Mouse (Mus musculus): ENCODE measurements around the gene Cfap73. TPM values are rescaled to one million over a fixed set of nuclear protein-coding genes. Genes with fewer than 3 reads are reported as not detected.

Cfap73 gene
- polyA plus RNA-seq, 1 experiment = not detected

DNA sequence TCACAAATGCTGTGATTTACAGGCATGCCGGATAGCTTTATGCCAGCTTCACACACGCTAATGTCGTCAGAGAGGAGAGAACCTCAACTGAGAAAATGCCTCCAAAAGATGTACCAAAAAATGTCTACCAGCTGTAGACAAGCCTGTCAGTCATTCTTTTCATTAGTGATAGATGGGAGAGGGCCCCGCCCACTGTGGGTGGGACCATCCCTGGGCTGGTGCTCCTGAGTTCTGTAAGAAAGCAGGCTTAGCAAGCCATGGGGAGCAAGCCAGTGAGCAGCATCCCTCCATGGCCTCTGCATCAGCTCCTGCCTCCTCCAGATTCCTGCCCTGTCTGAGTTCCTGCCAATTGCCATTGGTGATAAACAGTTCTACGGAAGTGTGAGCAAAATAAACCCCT lies 1.6 kb upstream of the Cfap73 start:
- Histone ChIP-seq H3K4me1 (ENCODE audit: control insufficient read depth) (no peaks in the 10 kb centered on the region), H3K9me3 (ENCODE audit: control insufficient read depth, low read length) (peaks cover 16% of the 10 kb centered on the region), H3K4me3 (replicated peaks) (no peak overlapping the region), H3K36me3 (ENCODE audit: control insufficient read depth) (no peaks in the 10 kb centered on the region), H3K27me3 (ENCODE audit: control insufficient read depth) (peaks cover 31% of the 10 kb centered on the region)
- TF ChIP-seq TAL1 (IDR thresholded peaks at IDR 0.05; ENCODE audit: low read length) (no peak), GATA1 (IDR thresholded peaks at IDR 0.05; ENCODE audit: low read length) (no peak)

DNA sequence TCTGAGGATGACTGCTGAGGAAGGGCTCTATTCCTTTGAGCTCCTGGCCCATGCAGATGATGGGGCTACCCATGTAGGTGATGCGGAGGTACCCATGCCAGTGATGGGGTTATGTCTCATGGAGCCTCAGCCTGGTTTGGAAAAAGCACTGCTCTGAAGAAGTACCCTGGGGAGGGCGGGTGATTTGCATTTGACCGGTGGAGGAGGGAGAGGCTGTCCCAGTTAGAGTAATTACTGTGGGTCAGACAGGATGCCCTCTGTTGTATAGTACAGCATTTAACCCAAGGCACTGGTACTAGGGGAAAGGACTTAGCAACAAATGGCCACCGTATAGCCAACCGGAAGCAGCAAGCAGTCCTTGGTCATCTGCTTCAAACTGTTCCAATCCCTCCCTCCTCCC lies 825 bp upstream of the Cfap73 start:
- TF ChIP-seq TAL1 (IDR thresholded peaks at IDR 0.05; ENCODE audit: low read length) (no peak), GATA1 (IDR thresholded peaks at IDR 0.05; ENCODE audit: low read length) (no peak)
- no peak overlapping the region for H3K4me3 ChIP-seq (replicated peaks)
- H3K36me3 ChIP-seq (ENCODE audit: control insufficient read depth) = no peaks in the 10 kb centered on the region
- H3K9me3 ChIP-seq (ENCODE audit: control insufficient read depth, low read length) = peaks cover 12% of the 10 kb centered on the region
- no peaks in the 10 kb centered on the region for H3K4me1 ChIP-seq (ENCODE audit: control insufficient read depth)
- H3K27me3 ChIP-seq (ENCODE audit: control insufficient read depth) = peaks cover 36% of the 10 kb centered on the region

DNA sequence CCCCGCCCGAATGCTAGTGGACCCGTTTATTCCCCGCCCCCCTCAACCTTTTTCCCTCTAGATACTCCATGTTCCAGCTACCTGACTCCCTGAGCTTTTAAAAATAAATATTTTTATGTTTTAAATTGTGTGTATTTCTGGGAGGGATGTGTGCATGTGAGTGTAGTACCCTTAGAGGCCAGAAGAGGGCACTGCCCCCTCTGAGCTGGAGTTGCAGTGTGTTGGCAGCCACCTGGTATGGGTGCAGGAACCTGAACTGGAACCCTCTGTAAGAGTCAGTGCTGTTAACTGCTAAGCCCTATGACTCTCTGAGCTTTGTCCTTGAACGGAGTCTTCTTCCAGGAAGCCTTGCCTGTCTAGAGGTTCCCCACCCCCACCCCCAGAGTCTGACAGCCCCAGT lies 2.1 kb downstream of the Cfap73 start:
- peaks cover 11% of the 10 kb centered on the region for H3K9me3 ChIP-seq (ENCODE audit: control insufficient read depth, low read length)
- H3K4me3 ChIP-seq (replicated peaks) = no peak overlapping the region
- peaks cover 14% of the 10 kb centered on the region for H3K36me3 ChIP-seq (ENCODE audit: control insufficient read depth)
- TF ChIP-seq GATA1 (IDR thresholded peaks at IDR 0.05; ENCODE audit: low read length) = no peak
- H3K4me1 ChIP-seq (ENCODE audit: control insufficient read depth) = peaks cover 8% of the 10 kb centered on the region; the same call in 1 of the 2 replicates
- peaks cover 43% of the 10 kb centered on the region for H3K27me3 ChIP-seq (ENCODE audit: control insufficient read depth)

DNA sequence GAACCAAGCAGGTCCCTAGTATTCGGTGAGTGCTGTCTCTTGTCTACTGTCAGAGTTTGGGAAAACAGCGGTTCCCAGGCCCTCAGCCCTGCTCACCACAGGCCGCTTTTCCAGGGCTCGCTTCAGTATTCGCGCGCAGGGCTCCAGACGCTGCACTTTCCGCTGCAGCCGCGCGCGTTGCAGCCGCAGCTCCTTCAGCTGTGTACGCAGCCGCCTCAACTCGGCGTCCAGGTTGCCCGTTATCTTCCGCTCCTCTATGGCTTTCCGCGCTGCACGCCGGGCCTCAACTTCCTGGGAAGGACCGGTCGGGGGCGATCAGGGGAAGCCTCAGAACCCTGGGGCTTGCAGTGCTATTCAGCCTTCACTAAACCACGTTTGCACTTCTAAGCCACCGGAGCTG lies 2.9 kb downstream of the Cfap73 start:
- Histone ChIP-seq H3K4me3 (replicated peaks) (no peak overlapping the region), H3K36me3 (ENCODE audit: control insufficient read depth) (peaks cover 22% of the 10 kb centered on the region), H3K27me3 (ENCODE audit: control insufficient read depth) (peaks cover 43% of the 10 kb centered on the region), H3K4me1 (ENCODE audit: control insufficient read depth) (peaks cover 8% of the 10 kb centered on the region), H3K9me3 (ENCODE audit: control insufficient read depth, low read length) (peaks cover 11% of the 10 kb centered on the region)
- TF ChIP-seq GATA1 (IDR thresholded peaks at IDR 0.05; ENCODE audit: low read length) (no peak), TAL1 (IDR thresholded peaks at IDR 0.05; ENCODE audit: low read length) (no peak)

DNA sequence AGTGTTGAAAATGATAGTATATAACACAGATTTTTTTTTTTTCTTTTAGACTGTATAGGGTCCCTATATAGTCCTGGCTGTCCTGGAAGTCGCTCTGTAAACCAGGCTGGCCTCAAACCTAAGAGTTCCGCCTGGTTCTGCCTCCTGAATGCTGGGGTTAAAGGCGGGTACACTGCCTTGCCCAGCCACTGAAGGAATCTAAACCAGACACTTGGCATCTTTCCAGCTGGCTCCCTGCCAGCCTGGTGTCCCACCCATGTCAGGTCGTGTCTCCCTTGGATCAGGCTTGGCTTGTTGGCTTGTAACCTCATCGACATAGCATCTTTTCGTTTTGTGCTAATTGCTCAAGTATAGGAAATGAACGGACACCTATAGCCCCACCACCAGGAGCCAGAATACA lies 5.4 kb downstream of the Cfap73 start:
- H3K36me3 ChIP-seq (ENCODE audit: control insufficient read depth) = peaks cover 47% of the 10 kb centered on the region
- TF ChIP-seq GATA1 (IDR thresholded peaks at IDR 0.05; ENCODE audit: low read length) (no peak), TAL1 (IDR thresholded peaks at IDR 0.05; ENCODE audit: low read length) (no peak)
- peaks cover 8% of the 10 kb centered on the region for H3K4me1 ChIP-seq (ENCODE audit: control insufficient read depth)
- H3K27me3 ChIP-seq (ENCODE audit: control insufficient read depth) = peaks cover 31% of the 10 kb centered on the region
- peaks cover 11% of the 10 kb centered on the region for H3K9me3 ChIP-seq (ENCODE audit: control insufficient read depth, low read length)
- H3K4me3 ChIP-seq (replicated peaks) = no peak overlapping the region

DNA sequence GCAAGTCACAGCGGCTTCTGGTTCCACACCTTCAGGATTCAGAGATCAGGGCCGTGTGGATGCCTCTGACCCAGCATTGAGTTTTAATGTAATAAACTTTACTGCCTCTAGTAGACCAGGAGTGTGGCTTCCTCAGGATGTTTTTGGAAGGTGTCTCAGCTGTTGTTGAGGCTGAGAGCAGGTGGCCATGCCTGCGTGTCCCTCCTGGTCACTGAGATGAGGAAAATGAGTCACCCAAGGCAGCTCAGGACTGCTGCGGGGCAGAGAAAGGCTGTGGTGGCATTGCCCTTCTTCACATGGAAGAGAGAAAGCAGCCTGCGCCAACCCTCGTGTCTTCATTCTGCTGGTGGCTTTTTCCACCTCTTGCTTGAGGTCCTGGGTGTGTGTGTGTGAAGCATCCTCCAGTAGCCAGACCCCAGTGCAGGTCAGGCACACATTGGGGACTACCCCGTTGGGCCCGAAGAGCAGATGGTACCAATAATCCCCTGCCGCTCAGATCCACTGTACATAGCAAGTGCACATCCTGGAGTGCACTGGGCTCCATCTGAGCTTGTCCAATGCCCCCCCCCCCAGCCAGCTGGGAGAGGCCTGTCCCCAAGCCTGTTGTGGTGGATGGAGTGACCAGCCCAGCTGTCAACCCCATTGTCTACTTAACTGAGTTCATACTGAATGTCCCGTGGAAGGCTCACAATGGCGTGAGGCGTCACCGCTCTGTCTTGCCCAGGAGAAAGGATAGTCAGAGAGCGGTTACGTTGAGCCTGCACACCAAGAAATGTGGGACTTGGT lies 6.3 kb downstream of the Cfap73 start:
- peaks cover 8% of the 10 kb centered on the region for H3K4me1 ChIP-seq (ENCODE audit: control insufficient read depth)
- TF ChIP-seq TAL1 (IDR thresholded peaks at IDR 0.05; ENCODE audit: low read length) (no peak), GATA1 (IDR thresholded peaks at IDR 0.05; ENCODE audit: low read length) (no peak)
- H3K4me3 ChIP-seq (replicated peaks) = no peak overlapping the region
- peaks cover 11% of the 10 kb centered on the region for H3K9me3 ChIP-seq (ENCODE audit: control insufficient read depth, low read length)
- H3K36me3 ChIP-seq (ENCODE audit: control insufficient read depth) = peaks cover 56% of the 10 kb centered on the region
- peaks cover 31% of the 10 kb centered on the region for H3K27me3 ChIP-seq (ENCODE audit: control insufficient read depth)

DNA sequence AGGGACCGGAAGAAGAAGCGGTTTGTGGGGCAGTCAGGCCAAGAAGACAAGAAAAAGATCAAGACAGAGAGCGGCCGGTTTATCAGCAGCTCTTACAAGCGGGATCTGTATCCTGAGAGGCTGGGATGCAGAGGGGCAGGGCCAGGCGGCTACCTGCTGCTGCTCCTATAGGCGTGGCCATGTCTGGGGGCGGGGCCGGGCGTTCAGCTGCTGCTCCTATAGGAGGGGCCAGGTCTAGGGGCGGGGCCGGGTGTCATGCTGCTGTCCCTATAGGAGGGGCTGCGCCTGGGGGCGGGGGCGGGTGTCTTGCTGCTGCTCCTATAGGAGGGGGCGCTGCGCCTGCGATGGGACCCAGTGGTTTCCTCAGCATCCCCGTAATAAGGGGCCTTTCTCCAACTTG lies 7.6 kb downstream of the Cfap73 start:
- TF ChIP-seq GATA1 (IDR thresholded peaks at IDR 0.05; ENCODE audit: low read length) = no peak
- no peak for TF ChIP-seq TAL1 (IDR thresholded peaks at IDR 0.05; ENCODE audit: low read length)
- Histone ChIP-seq H3K9me3 (ENCODE audit: control insufficient read depth, low read length) (peaks cover 3% of the 10 kb centered on the region), H3K36me3 (ENCODE audit: control insufficient read depth) (peaks cover 69% of the 10 kb centered on the region), H3K4me1 (ENCODE audit: control insufficient read depth) (peaks cover 8% of the 10 kb centered on the region), H3K27me3 (ENCODE audit: control insufficient read depth) (peaks cover 21% of the 10 kb centered on the region), H3K4me3 (replicated peaks) (no peak overlapping the region)

DNA sequence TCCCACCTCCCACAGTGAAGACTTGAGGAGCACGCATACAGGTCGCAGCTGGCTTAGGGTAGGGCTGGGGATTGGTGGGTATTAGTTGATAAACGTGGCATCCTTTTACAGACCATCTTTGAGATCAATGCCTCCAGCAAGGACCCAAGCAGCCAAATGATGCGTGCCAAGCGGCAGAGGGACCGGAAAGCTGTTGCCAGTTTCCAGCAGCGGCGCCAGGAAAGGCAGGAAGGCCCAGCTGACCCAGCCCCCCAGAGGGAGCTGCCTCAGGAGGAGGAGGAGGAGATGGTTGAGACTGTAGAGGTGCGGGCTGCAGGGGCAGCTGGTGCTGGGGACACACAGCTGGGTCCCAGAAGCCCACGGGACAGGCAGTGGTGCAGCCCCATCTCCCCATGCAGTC lies 9.6 kb downstream of the Cfap73 start:
- Histone ChIP-seq H3K36me3 (ENCODE audit: control insufficient read depth) (peaks cover 89% of the 10 kb centered on the region), H3K27me3 (ENCODE audit: control insufficient read depth) (peaks cover 2% of the 10 kb centered on the region), H3K4me1 (ENCODE audit: control insufficient read depth) (peaks cover 8% of the 10 kb centered on the region), H3K4me3 (replicated peaks) (no peak overlapping the region), H3K9me3 (ENCODE audit: control insufficient read depth, low read length) (no peaks in the 10 kb centered on the region)
- TF ChIP-seq TAL1 (IDR thresholded peaks at IDR 0.05; ENCODE audit: low read length) = no peak
- no peak for TF ChIP-seq GATA1 (IDR thresholded peaks at IDR 0.05; ENCODE audit: low read length)

DNA sequence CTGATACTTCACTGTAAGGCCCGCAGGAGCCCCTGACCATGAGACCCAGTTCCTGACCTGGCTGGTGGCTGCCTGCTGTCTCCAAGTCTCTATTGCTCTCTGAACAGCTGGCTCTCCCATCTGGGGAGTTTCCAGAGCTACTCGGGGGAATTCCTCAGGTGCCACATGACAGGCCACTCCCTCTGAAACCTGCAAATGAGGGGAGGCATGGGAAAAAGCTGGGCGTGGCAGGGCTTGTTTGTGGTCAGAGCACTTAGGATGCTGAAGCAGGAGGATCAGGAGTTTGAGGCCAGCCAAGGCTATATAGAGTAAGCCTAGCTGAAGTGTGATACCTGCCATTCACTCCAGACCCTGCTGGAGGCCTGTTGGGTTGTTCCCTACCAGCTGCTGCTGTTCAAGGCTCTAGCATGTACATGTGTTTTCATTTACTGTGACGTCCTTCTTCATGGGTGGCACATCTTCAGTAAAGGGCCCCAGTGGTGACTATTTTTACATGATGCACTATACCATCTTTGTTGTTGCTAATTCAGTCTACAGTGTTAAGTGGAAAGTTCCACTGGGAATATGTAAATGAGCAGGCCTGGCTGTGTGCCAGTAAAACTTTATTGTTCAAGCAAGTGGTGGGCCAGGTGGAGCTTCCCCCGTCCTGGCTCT lies 11.7 kb downstream of the Cfap73 start:
- TF ChIP-seq TAL1 (IDR thresholded peaks at IDR 0.05; ENCODE audit: low read length) (no peak), GATA1 (IDR thresholded peaks at IDR 0.05; ENCODE audit: low read length) (no peak)
- H3K27me3 ChIP-seq (ENCODE audit: control insufficient read depth) = no peaks in the 10 kb centered on the region
- no peaks in the 10 kb centered on the region for H3K9me3 ChIP-seq (ENCODE audit: control insufficient read depth, low read length)
- no peaks in the 10 kb centered on the region; the same call in 1 of the 2 replicates for H3K4me1 ChIP-seq (ENCODE audit: control insufficient read depth)
- peaks cover 99% of the 10 kb centered on the region for H3K36me3 ChIP-seq (ENCODE audit: control insufficient read depth)
- no peak overlapping the region for H3K4me3 ChIP-seq (replicated peaks)
